Mouse (Mus musculus) liver, postnatal 0 days (tissue): Measurements from ENCODE around the gene Gpc6. TPM values are rescaled to one million over a fixed set of nuclear protein-coding genes. Genes with fewer than 3 reads are reported as not detected.

Experiments used
- ATAC-seq: fragments of 200-750 bp; cut with Nextera tagmentation; 2 replicates; pipeline ENCODE4 v1.8.0; 2017; ENCODE audit warnings: mild to moderate bottlenecking, moderate library complexity
- DNase-seq: peaks from one replicate; pipeline ENCODE4 v3.0.0-alpha.2; 2016
- H3K27ac ChIP-seq: fragments of 300-500 bp; sonication (generic); 2 replicates; pipeline ENCODE4 v1.5.1; 2014; ENCODE audit warnings: antibody characterized with exemption, moderate library complexity, mild to moderate bottlenecking, low read depth
- H3K27me3 ChIP-seq: fragments of 300-500 bp; sonication (generic); 2 replicates; pipeline ENCODE4 v1.6.1; 2014; ENCODE audit warnings: low read length, control low read depth, mixed read lengths; ENCODE audit not compliant: insufficient read depth
- H3K36me3 ChIP-seq: fragments of 300-500 bp; sonication (generic); replicated peaks from 2 replicates; pipeline ENCODE4 v1.6.1; 2014; ENCODE audit warnings: mild to moderate bottlenecking, control low read depth, low read length, moderate library complexity, mixed read lengths; ENCODE audit not compliant: insufficient read depth
- H3K4me1 ChIP-seq: fragments of 300-500 bp; sonication (generic); 2 replicates; pipeline ENCODE4 v1.6.1; 2014; ENCODE audit warnings: antibody characterized with exemption, mild to moderate bottlenecking, control low read depth; ENCODE audit not compliant: insufficient read depth
- H3K4me2 ChIP-seq: fragments of 300-500 bp; sonication (generic); 2 replicates; pipeline ENCODE4 v1.6.1; 2014; ENCODE audit warnings: low read depth, mild to moderate bottlenecking, low read length, moderate library complexity, mixed read lengths
- H3K4me3 ChIP-seq: fragments of 300-500 bp; sonication (generic); 2 replicates; pipeline ENCODE4 v1.5.1; 2014; ENCODE audit warnings: low read depth, low read length
- H3K9ac ChIP-seq: fragments of 300-500 bp; sonication (generic); replicated peaks from 2 replicates; pipeline ENCODE4 v1.6.1; 2014; ENCODE audit warnings: mild to moderate bottlenecking, moderate library complexity
- H3K9me3 ChIP-seq: fragments of 300-500 bp; sonication (generic); 2 replicates; pipeline ENCODE4 v1.6.1; 2016; ENCODE audit warnings: mild to moderate bottlenecking, control low read depth, low read length, mixed read lengths
- CTCF ChIP-seq: sonication (generic); IDR thresholded peaks from 2 replicates; pipeline ENCODE4 v1.5.1; 2016; ENCODE audit warnings: antibody characterized with exemption, low read depth
- EP300 ChIP-seq: IDR thresholded peaks from 2 replicates; pipeline ENCODE4 v1.6.1; 2016; ENCODE audit warnings: antibody characterized with exemption, low read depth, mild to moderate bottlenecking
- WGBS: fragments of 180-500 bp; shearing (Covaris S2); extraction: QIAGEN DNeasy Blood & Tissue Kit; methylation state at CpG from one replicate; pipeline ENCODE4 v1.1.7; 2014; ENCODE audit not compliant: insufficient replicate concordance; 5-methylcytosine and 5-hydroxymethylcytosine counted together
- polyA plus RNA-seq: library from polyadenylated mRNA; unstranded; fragments of >200 nt; fragmentation: Nextera tagmentation; extraction: Ambion mirVana; gene quantifications from 2 replicates; pipeline ENCODE4 v1.2.1, GENCODE M21; 2015

Gpc6 gene
- polyA plus RNA-seq, 1 experiment from 2014 or later, result 4.8 TPM

DNA sequence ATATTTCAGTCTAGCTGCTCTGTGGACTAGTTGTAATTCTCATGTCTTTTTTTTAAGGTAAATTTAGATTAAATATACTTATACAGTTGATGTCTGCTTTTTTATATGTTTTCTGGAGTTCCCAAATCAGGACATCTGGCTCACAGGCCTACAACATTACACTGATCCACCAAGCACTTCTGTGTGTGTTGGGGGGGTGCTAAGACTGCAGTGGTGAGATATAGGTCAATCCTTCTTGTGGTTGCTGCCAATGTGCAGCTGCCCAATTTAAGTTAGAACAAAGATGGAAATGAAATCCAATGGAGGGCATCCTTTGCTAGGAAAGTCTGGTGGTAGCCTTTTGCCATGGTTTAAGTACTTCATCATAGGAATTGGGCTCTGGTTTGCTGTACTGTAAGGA, 340.5 kb downstream of the Gpc6 start:
- no peaks in the 10 kb centered on the region for H3K27me3 ChIP-seq
- H3K4me1 ChIP-seq, result no peaks in the 10 kb centered on the region
- H3K4me2 ChIP-seq, result no peak overlapping the region
- no peak for TF ChIP-seq CTCF
- TF ChIP-seq EP300, result no peak
- H3K36me3 ChIP-seq, result no peaks in the 10 kb centered on the region
- H3K9ac ChIP-seq, result no peak overlapping the region
- no peak overlapping the region for H3K27ac ChIP-seq
- H3K9me3 ChIP-seq, result no peaks in the 10 kb centered on the region
- ATAC-seq (no peak), DNase-seq (no peak)
- H3K4me3 ChIP-seq, result no peak overlapping the region

DNA sequence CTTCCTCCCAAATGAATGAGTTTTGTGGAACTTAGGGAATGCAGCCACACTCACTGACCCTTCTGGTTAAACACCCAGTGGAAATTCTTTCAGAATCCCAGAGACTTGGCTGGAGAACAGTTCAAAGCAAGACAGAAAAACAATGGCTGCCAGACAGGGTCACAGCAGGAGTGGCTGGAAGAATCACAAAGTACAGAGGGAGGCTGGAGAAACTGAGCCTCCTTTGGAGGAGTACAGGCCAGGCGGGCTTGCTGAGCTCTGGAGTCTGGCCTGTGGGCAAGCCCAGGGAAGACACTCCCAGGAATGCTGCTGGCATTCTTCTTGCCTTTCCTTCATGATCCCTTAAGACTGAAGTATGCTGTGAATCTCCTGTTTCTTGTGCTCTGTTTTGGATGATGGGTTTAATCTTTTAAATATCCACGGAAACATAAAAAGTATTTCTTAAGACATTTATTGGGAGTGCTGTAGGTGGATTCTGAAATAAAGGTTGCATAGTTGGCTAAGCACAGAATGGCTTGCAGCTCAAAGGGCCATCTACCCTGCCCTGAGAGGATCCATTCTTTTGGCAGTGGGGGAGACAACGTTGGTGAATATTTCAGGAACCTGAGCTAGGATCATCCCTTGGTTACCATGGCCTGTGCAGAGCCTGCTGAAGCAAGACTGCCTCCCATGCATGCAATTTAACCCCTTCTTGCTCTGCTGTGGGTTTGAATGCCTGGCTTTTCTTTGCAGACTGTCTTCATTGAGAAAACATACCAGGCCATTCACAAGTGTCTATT, 342.9 kb downstream of the Gpc6 start:
- H3K4me2 ChIP-seq, result no peak overlapping the region
- 54% methylated on average over 3 of the region's 3 CpGs for WGBS

GRCm38 (mm10) chr14:117283631-117284030, 358.5 kb downstream of the Gpc6 start:
- Histone ChIP-seq H3K36me3 (no peaks in the 10 kb centered on the region), H3K4me1 (no peaks in the 10 kb centered on the region), H3K9ac (no peak overlapping the region), H3K27me3 (no peaks in the 10 kb centered on the region), H3K9me3 (no peaks in the 10 kb centered on the region), H3K27ac (no peak overlapping the region), H3K4me3 (no peak overlapping the region), H3K4me2 (no peak overlapping the region)
- TF ChIP-seq CTCF (no peak), EP300 (no peak)
- 86% methylated on average over 3 of the region's 3 CpGs for WGBS
- no peak for ATAC-seq
- no peak for DNase-seq

More for the DNA sequence above, 342.9 kb downstream of the Gpc6 start:
- ATAC-seq, result no peak
- Histone ChIP-seq H3K4me1 (no peaks in the 10 kb centered on the region), H3K27ac (no peak overlapping the region), H3K9ac (no peak overlapping the region), H3K9me3 (no peaks in the 10 kb centered on the region), H3K27me3 (no peaks in the 10 kb centered on the region), H3K4me3 (no peak overlapping the region), H3K36me3 (no peaks in the 10 kb centered on the region)
- no peak for TF ChIP-seq EP300
- no peak for TF ChIP-seq CTCF
- DNase-seq, result no peak

DNA sequence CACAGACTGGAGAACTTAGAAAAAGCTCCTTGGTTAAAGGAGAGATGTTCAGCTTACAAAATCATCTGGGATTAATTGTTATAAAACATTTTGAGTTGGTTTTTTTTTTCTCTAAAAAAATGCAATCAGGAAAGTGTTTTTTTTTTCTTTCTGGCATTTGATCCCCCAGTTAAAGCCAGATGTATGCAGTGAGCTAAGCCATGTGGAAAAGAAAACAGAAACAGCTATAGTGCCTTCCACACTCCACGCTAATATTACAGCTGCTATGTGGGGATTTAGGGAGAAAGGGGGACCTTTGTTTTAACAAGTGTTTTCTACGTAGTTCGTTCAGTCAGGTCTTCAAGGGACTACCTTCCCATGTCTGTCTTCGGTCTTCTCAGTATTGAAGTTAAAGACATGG, 368.6 kb downstream of the Gpc6 start:
- H3K4me3 ChIP-seq, result no peak overlapping the region
- H3K36me3 ChIP-seq, result no peaks in the 10 kb centered on the region
- H3K9ac ChIP-seq, result no peak overlapping the region
- TF ChIP-seq CTCF (no peak), EP300 (no peak)
- ATAC-seq, result no peak
- H3K27ac ChIP-seq, result no peak overlapping the region
- 84% methylated on average over 4 of the region's 4 CpGs for WGBS
- peaks cover 3% of the 10 kb centered on the region for H3K9me3 ChIP-seq
- H3K4me2 ChIP-seq, result no peak overlapping the region
- no peaks in the 10 kb centered on the region for H3K4me1 ChIP-seq
- no peaks in the 10 kb centered on the region for H3K27me3 ChIP-seq
- no peak for DNase-seq

- H3K4me2 ChIP-seq, result no peak overlapping the region
- peaks cover 3% of the 10 kb centered on the region for H3K9me3 ChIP-seq
- no peak overlapping the region for H3K4me3 ChIP-seq
- H3K36me3 ChIP-seq, result no peaks in the 10 kb centered on the region
- WGBS, result 77% methylated on average over 2 of the region's 2 CpGs
- H3K27ac ChIP-seq, result no peak overlapping the region
- ATAC-seq, result no peak
- no peaks in the 10 kb centered on the region for H3K27me3 ChIP-seq
- no peak for DNase-seq
- H3K4me1 ChIP-seq, result no peaks in the 10 kb centered on the region
- H3K9ac ChIP-seq, result no peak overlapping the region
- no peak for TF ChIP-seq CTCF
- no peak for TF ChIP-seq EP300
These were observed 371.2 kb downstream of the Gpc6 start for GRCm38 (mm10) chr14:117296207-117296838.

DNA sequence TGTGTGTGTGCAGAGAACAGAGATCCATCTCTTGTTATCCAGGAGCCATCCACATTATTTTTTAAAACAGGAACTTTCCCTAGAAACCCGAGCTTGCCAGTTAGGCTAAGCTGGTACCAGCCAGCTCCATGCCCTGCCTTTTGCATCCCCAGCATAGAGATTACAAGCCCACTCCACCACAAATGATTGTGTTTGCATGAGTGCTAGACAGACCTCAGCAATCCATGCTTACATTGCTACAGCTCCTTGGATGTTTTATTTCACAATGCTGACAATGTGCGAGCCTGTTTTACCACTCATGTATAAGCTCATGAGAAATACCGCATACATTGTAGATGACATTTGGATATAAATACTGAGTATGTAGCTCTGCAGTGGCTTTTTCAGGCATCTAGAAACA, 375.9 kb downstream of the Gpc6 start:
- no peaks in the 10 kb centered on the region for H3K36me3 ChIP-seq
- no peak overlapping the region for H3K4me2 ChIP-seq
- no peak overlapping the region for H3K9ac ChIP-seq
- no peak overlapping the region for H3K27ac ChIP-seq
- no peaks in the 10 kb centered on the region for H3K27me3 ChIP-seq
- no peak for DNase-seq
- no peaks in the 10 kb centered on the region for H3K9me3 ChIP-seq
- 79% methylated on average over 3 of the region's 3 CpGs for WGBS
- no peak overlapping the region for H3K4me3 ChIP-seq
- ATAC-seq, result no peak
- TF ChIP-seq EP300 (no peak), CTCF (no peak)
- H3K4me1 ChIP-seq, result no peaks in the 10 kb centered on the region
